Mouse (Mus musculus) stomach, postnatal 0 days (tissue): Measurements from ENCODE around the gene Ptprn2. TPM values are rescaled to one million over a fixed set of nuclear protein-coding genes. Genes with fewer than 3 reads are reported as not detected.

Experiments
- ATAC-seq: fragments of 200-750 bp; cut with Nextera tagmentation; 2 replicates; pipeline ENCODE4 v1.8.0; 2017; ENCODE audit not compliant: low FRiP score, low TSS enrichment
- DNase-seq: peaks from one replicate; pipeline ENCODE4 v3.0.0-alpha.2; 2016; ENCODE audit warnings: low spot score
- H3K27ac ChIP-seq: fragments of 300-500 bp; sonication (generic); replicated peaks from 2 replicates; pipeline ENCODE4 v1.5.1; 2014; ENCODE audit warnings: mild to moderate bottlenecking, control low read depth
- H3K27me3 ChIP-seq: fragments of 300-500 bp; sonication (generic); 2 replicates; pipeline ENCODE4 v1.6.1; 2014; ENCODE audit warnings: low read length; ENCODE audit not compliant: control insufficient read depth, insufficient read depth
- H3K36me3 ChIP-seq: fragments of 300-500 bp; sonication (generic); 2 replicates; pipeline ENCODE4 v1.6.1; 2014; ENCODE audit warnings: low read length, mixed read lengths; ENCODE audit not compliant: control insufficient read depth, insufficient read depth
- H3K4me1 ChIP-seq: fragments of 300-500 bp; sonication (generic); replicated peaks from 2 replicates; pipeline ENCODE4 v1.6.1; 2014; ENCODE audit warnings: antibody characterized with exemption; ENCODE audit not compliant: control insufficient read depth, insufficient read depth
- H3K4me2 ChIP-seq: fragments of 300-500 bp; sonication (generic); replicated peaks from 2 replicates; pipeline ENCODE4 v1.6.1; 2014; ENCODE audit warnings: low read depth, mild to moderate bottlenecking, control low read depth, moderate library complexity
- H3K4me3 ChIP-seq: fragments of 300-500 bp; sonication (generic); 2 replicates; pipeline ENCODE4 v1.5.1; 2014; ENCODE audit warnings: low read depth, low read length, control low read depth
- H3K9ac ChIP-seq: fragments of 300-500 bp; sonication (generic); 2 replicates; pipeline ENCODE4 v1.6.1; 2014; ENCODE audit warnings: mild to moderate bottlenecking, low read length, control low read depth, mixed read lengths
- H3K9me3 ChIP-seq: fragments of 300-500 bp; sonication (generic); 2 replicates; pipeline ENCODE4 v1.6.1; 2016; ENCODE audit warnings: low read length; ENCODE audit not compliant: control insufficient read depth
- CTCF ChIP-seq: IDR thresholded peaks from 2 replicates; pipeline ENCODE4 v1.5.1; 2016; ENCODE audit warnings: antibody characterized with exemption, low read depth, mild to moderate bottlenecking, moderate library complexity
- EP300 ChIP-seq: optimal IDR thresholded peaks from 2 replicates; pipeline ENCODE3; 2016; ENCODE audit warnings: antibody characterized with exemption
- whole genome bisulfite sequencing: fragments of 180-500 bp; shearing (Covaris S2); extraction: QIAGEN DNeasy Blood & Tissue Kit; methylation state at CpG from one replicate; pipeline ENCODE4 v1.1.7; 2014; 5-methylcytosine and 5-hydroxymethylcytosine counted together
- polyA plus RNA-seq: library from polyadenylated mRNA; unstranded; fragments of >200 nt; fragmentation: Nextera tagmentation; extraction: Ambion mirVana; gene quantifications from 2 replicates; pipeline ENCODE4 v1.2.1, GENCODE M21; 2015

Ptprn2 gene
- polyA plus RNA-seq, 1 experiment from 2014 or later, result 6.0 TPM

GRCm38 (mm10) chr12:117098295-117098694 is 612.8 kb downstream of the Ptprn2 start:
- no peak for DNase-seq
- H3K36me3 ChIP-seq, result no peaks in the 10 kb centered on the region
- no peaks in the 10 kb centered on the region for H3K27me3 ChIP-seq
- H3K4me2 ChIP-seq, result no peak overlapping the region
- no peak for ATAC-seq
- H3K4me1 ChIP-seq, result no peaks in the 10 kb centered on the region
- H3K27ac ChIP-seq, result no peak overlapping the region
- no peak overlapping the region for H3K9ac ChIP-seq
- no peak overlapping the region for H3K4me3 ChIP-seq
- TF ChIP-seq CTCF (no peak), EP300 (no peak)
- no peaks in the 10 kb centered on the region for H3K9me3 ChIP-seq

- Histone ChIP-seq H3K9me3 (no peaks in the 10 kb centered on the region), H3K9ac (no peak overlapping the region), H3K4me1 (no peaks in the 10 kb centered on the region), H3K4me3 (no peak overlapping the region), H3K27ac (no peak overlapping the region), H3K36me3 (no peaks in the 10 kb centered on the region), H3K27me3 (no peaks in the 10 kb centered on the region), H3K4me2 (no peak overlapping the region)
- WGBS, result 41% methylated on average over 4 of the region's 4 CpGs
- ATAC-seq (no peak), DNase-seq (no peak)
- TF ChIP-seq CTCF (no peak), EP300 (no peak)
These were observed 621.2 kb downstream of the Ptprn2 start for GRCm38 (mm10) chr12:117106696-117107095.

- whole genome bisulfite sequencing, result 18% methylated on average over 16 of the region's 16 CpGs
- no peak overlapping the region for H3K9ac ChIP-seq
- ATAC-seq (no peak), DNase-seq (no peak)
- no peak overlapping the region for H3K4me2 ChIP-seq
- TF ChIP-seq CTCF (no peak), EP300 (no peak)
- H3K9me3 ChIP-seq, result no peaks in the 10 kb centered on the region
- no peaks in the 10 kb centered on the region for H3K27me3 ChIP-seq
- no peaks in the 10 kb centered on the region for H3K36me3 ChIP-seq
- no peaks in the 10 kb centered on the region for H3K4me1 ChIP-seq
- no peak overlapping the region for H3K27ac ChIP-seq
- H3K4me3 ChIP-seq, result no peak overlapping the region
These were observed 621.7 kb downstream of the Ptprn2 start for GRCm38 (mm10) chr12:117107143-117107616.

GRCm38 (mm10) chr12:117115254-117115865 is 629.8 kb downstream of the Ptprn2 start:
- WGBS, result 61% methylated on average over 10 of the region's 10 CpGs
- no peak overlapping the region for H3K27ac ChIP-seq
- H3K9me3 ChIP-seq, result no peaks in the 10 kb centered on the region
- no peak overlapping the region for H3K4me3 ChIP-seq
- DNase-seq (no peak), ATAC-seq (no peak)
- H3K9ac ChIP-seq, result no peak overlapping the region
- H3K4me2 ChIP-seq, result no peak overlapping the region
- H3K27me3 ChIP-seq, result no peaks in the 10 kb centered on the region
- H3K36me3 ChIP-seq, result no peaks in the 10 kb centered on the region
- TF ChIP-seq EP300 (no peak), CTCF (no peak)
- no peaks in the 10 kb centered on the region for H3K4me1 ChIP-seq

- no peak overlapping the region for H3K9ac ChIP-seq
- H3K4me2 ChIP-seq, result no peak overlapping the region
- 87% methylated on average over 3 of the region's 3 CpGs for WGBS
- H3K4me3 ChIP-seq, result no peak overlapping the region
- ATAC-seq, result no peak
- H3K27me3 ChIP-seq, result no peaks in the 10 kb centered on the region
- no peaks in the 10 kb centered on the region for H3K9me3 ChIP-seq
- no peak overlapping the region for H3K27ac ChIP-seq
- no peak for TF ChIP-seq EP300
- TF ChIP-seq CTCF, result no peak
- H3K4me1 ChIP-seq, result no peaks in the 10 kb centered on the region
- no peak for DNase-seq
- no peaks in the 10 kb centered on the region for H3K36me3 ChIP-seq
These were observed 641.6 kb downstream of the Ptprn2 start for GRCm38 (mm10) chr12:117127078-117127477.

- 54% methylated on average over 6 of the region's 6 CpGs for WGBS
- Histone ChIP-seq H3K4me1 (no peaks in the 10 kb centered on the region), H3K36me3 (no peaks in the 10 kb centered on the region), H3K9ac (no peak overlapping the region), H3K27ac (no peak overlapping the region), H3K4me3 (no peak overlapping the region), H3K4me2 (no peak overlapping the region), H3K27me3 (no peaks in the 10 kb centered on the region), H3K9me3 (no peaks in the 10 kb centered on the region)
- TF ChIP-seq CTCF (no peak), EP300 (no peak)
- ATAC-seq (no peak), DNase-seq (no peak)
These were observed 642.0 kb downstream of the Ptprn2 start for GRCm38 (mm10) chr12:117127485-117127884.
